Mouse (Mus musculus): ENCODE data around the gene Gstt4. TPM values are rescaled to one million over a fixed set of nuclear protein-coding genes. Genes with fewer than 3 reads are reported as not detected.

The Gstt4 gene
- total and polyA plus RNA-seq, 3 experiments, result not detected

GRCm38 (mm10) chr10:75833456-75834080, 11.2 kb upstream of the Gstt4 start:
- TF ChIP-seq GATA2 (IDR thresholded peaks at IDR 0.05; ENCODE audit: borderline replicate concordance, low read depth, low read length), result no peak
- no peak for TF ChIP-seq GATA1 (IDR thresholded peaks at IDR 0.05; ENCODE audit: borderline replicate concordance, low read length)
- no peak for TF ChIP-seq POLR2AphosphoS5 (IDR thresholded peaks at IDR 0.05; ENCODE audit: insufficient replicate concordance, low read depth, low read length)
- TF ChIP-seq CTCF (IDR thresholded peaks at IDR 0.05; ENCODE audit: low read depth, low read length), result no peak
- TF ChIP-seq TAL1 (conservative IDR thresholded peaks at IDR 0.05; ENCODE audit: low read depth, low read length), result no peak
- Histone ChIP-seq H3K4me1 (ENCODE audit: insufficient read depth, low read depth, low read length) (peaks cover 56% of the 10 kb centered on the region), H3K36me3 (replicated peaks) (peaks cover 10% of the 10 kb centered on the region), H3K4me3 (ENCODE audit: low read depth, low read length) (peak overlapping the region; percentile 74), H3K27me3 (ENCODE audit: insufficient read depth, low read length) (peaks cover 5% of the 10 kb centered on the region; the same call in 1 of the 2 replicates), H3K9me3 (replicated peaks) (no peaks in the 10 kb centered on the region)
- ATAC-seq (ENCODE audit: extremely low read depth, insufficient number of reproducible peaks, low FRiP score, poor library complexity, severe bottlenecking) (no peak), DNase-seq (ENCODE audit: low spot score) (no peak)

GRCm38 (mm10) chr10:75832272-75832895, 10.0 kb upstream of the Gstt4 start:
- TF ChIP-seq GATA2 (IDR thresholded peaks at IDR 0.05; ENCODE audit: borderline replicate concordance, low read depth, low read length), result no peak
- TF ChIP-seq CTCF (IDR thresholded peaks at IDR 0.05; ENCODE audit: low read depth, low read length), result peak; percentile 72
- Histone ChIP-seq H3K9me3 (replicated peaks) (no peaks in the 10 kb centered on the region), H3K36me3 (replicated peaks) (peaks cover 10% of the 10 kb centered on the region), H3K27me3 (ENCODE audit: insufficient read depth, low read length) (peaks cover 4% of the 10 kb centered on the region; the same call in 1 of the 2 replicates), H3K4me3 (ENCODE audit: low read depth, low read length) (peak overlapping the region; percentile 47; the same call in 1 of the 2 replicates), H3K4me1 (ENCODE audit: insufficient read depth, low read depth, low read length) (peaks cover 47% of the 10 kb centered on the region)
- DNase-seq (ENCODE audit: low spot score), result peak; percentile 52
- ATAC-seq (ENCODE audit: extremely low read depth, insufficient number of reproducible peaks, low FRiP score, poor library complexity, severe bottlenecking), result no peak

GRCm38 (mm10) chr10:75830275-75830670, 7.9 kb upstream of the Gstt4 start:
- DNase-seq (ENCODE audit: low spot score), result no peak
- no peak for TF ChIP-seq POLR2AphosphoS5 (IDR thresholded peaks at IDR 0.05; ENCODE audit: insufficient replicate concordance, low read depth, low read length)
- no peak overlapping the region for H3K4me3 ChIP-seq (ENCODE audit: low read depth, low read length)
- ATAC-seq (ENCODE audit: extremely low read depth, insufficient number of reproducible peaks, low FRiP score, poor library complexity, severe bottlenecking), result no peak
- H3K4me1 ChIP-seq (ENCODE audit: insufficient read depth, low read depth, low read length), result peaks cover 48% of the 10 kb centered on the region
- H3K27me3 ChIP-seq (ENCODE audit: insufficient read depth, low read length), result no peaks in the 10 kb centered on the region
- H3K36me3 ChIP-seq (replicated peaks), result peaks cover 10% of the 10 kb centered on the region
- no peaks in the 10 kb centered on the region for H3K9me3 ChIP-seq (replicated peaks)

- Histone ChIP-seq H3K36me3 (replicated peaks) (peaks cover 10% of the 10 kb centered on the region), H3K4me1 (ENCODE audit: insufficient read depth, low read depth, low read length) (peaks cover 49% of the 10 kb centered on the region), H3K9me3 (replicated peaks) (0 out of 2 replicates have a peak, but pooled peaks cover 3% of the 10 kb centered on the region), H3K27me3 (ENCODE audit: insufficient read depth, low read length) (no peaks in the 10 kb centered on the region), H3K4me3 (ENCODE audit: low read depth, low read length) (no peak overlapping the region)
- TF ChIP-seq GATA1 (IDR thresholded peaks at IDR 0.05; ENCODE audit: borderline replicate concordance, low read length) (no peak), POLR2AphosphoS5 (IDR thresholded peaks at IDR 0.05; ENCODE audit: insufficient replicate concordance, low read depth, low read length) (no peak), CTCF (IDR thresholded peaks at IDR 0.05; ENCODE audit: low read depth, low read length) (no peak), GATA2 (IDR thresholded peaks at IDR 0.05; ENCODE audit: borderline replicate concordance, low read depth, low read length) (no peak), TAL1 (conservative IDR thresholded peaks at IDR 0.05; ENCODE audit: low read depth, low read length) (no peak)
- ATAC-seq (ENCODE audit: extremely low read depth, insufficient number of reproducible peaks, low FRiP score, poor library complexity, severe bottlenecking) (no peak), DNase-seq (ENCODE audit: low spot score) (no peak)
These were observed 7.4 kb upstream of the Gstt4 start for GRCm38 (mm10) chr10:75829529-75830274.

- Histone ChIP-seq H3K4me3 (ENCODE audit: low read depth, low read length) (no peak overlapping the region), H3K9me3 (replicated peaks) (peaks cover 10% of the 10 kb centered on the region), H3K36me3 (replicated peaks) (peaks cover 10% of the 10 kb centered on the region), H3K4me1 (ENCODE audit: insufficient read depth, low read depth, low read length) (peaks cover 50% of the 10 kb centered on the region), H3K27me3 (ENCODE audit: insufficient read depth, low read length) (no peaks in the 10 kb centered on the region)
- TF ChIP-seq GATA2 (IDR thresholded peaks at IDR 0.05; ENCODE audit: borderline replicate concordance, low read depth, low read length) (no peak), TAL1 (conservative IDR thresholded peaks at IDR 0.05; ENCODE audit: low read depth, low read length) (no peak), POLR2AphosphoS5 (IDR thresholded peaks at IDR 0.05; ENCODE audit: insufficient replicate concordance, low read depth, low read length) (no peak), GATA1 (IDR thresholded peaks at IDR 0.05; ENCODE audit: borderline replicate concordance, low read length) (no peak), CTCF (IDR thresholded peaks at IDR 0.05; ENCODE audit: low read depth, low read length) (no peak)
- no peak for ATAC-seq (ENCODE audit: extremely low read depth, insufficient number of reproducible peaks, low FRiP score, poor library complexity, severe bottlenecking)
- no peak for DNase-seq (ENCODE audit: low spot score)
These were observed 6.2 kb upstream of the Gstt4 start for GRCm38 (mm10) chr10:75828500-75828931.

- ATAC-seq (ENCODE audit: extremely low read depth, insufficient number of reproducible peaks, low FRiP score, poor library complexity, severe bottlenecking) (no peak), DNase-seq (ENCODE audit: low spot score) (no peak)
- peaks cover 44% of the 10 kb centered on the region for H3K4me1 ChIP-seq (ENCODE audit: insufficient read depth, low read depth, low read length)
- H3K36me3 ChIP-seq (replicated peaks), result peaks cover 10% of the 10 kb centered on the region
- no peaks in the 10 kb centered on the region for H3K27me3 ChIP-seq (ENCODE audit: insufficient read depth, low read length)
- no peak for TF ChIP-seq CTCF (IDR thresholded peaks at IDR 0.05; ENCODE audit: low read depth, low read length)
- no peak for TF ChIP-seq GATA2 (IDR thresholded peaks at IDR 0.05; ENCODE audit: borderline replicate concordance, low read depth, low read length)
- H3K4me3 ChIP-seq (ENCODE audit: low read depth, low read length), result no peak overlapping the region
- peaks cover 10% of the 10 kb centered on the region for H3K9me3 ChIP-seq (replicated peaks)
These were observed 5.5 kb upstream of the Gstt4 start for GRCm38 (mm10) chr10:75827668-75828360.
